Mouse (Mus musculus): ENCODE results near the gene Stx7. TPM values are rescaled to one million over a fixed set of nuclear protein-coding genes. Genes with fewer than 3 reads are reported as not detected.
A peak's percentile ranks its signal among the peaks of the same experiment; 100 is the strongest.
"Not testable (repeated sequence)": the region's sequence is repeated elsewhere in the genome, so short reads cannot be mapped to it uniquely, and the experiment has no call there.

Gene Stx7
- polyA plus RNA-seq (2015; fragmentation: Nextera tagmentation; extraction: Ambion mirVana), result 363 and 388 TPM in 2 replicates

GRCm38 (mm10) chr10:24149135-24149781 is at the start of gene Stx7:
Stx7 (plus strand) TSS chr10:24149302.
- WGBS, result 0% methylated on average over 44 of the region's 45 CpGs
- peak within 1 kb of the TSS; percentile 84 for H3K4me3 ChIP-seq (ENCODE audit: low read depth, low read length)
- no peaks in the 10 kb centered on the region for H3K27me3 ChIP-seq (ENCODE audit: control insufficient read depth, insufficient read depth, low read depth, low read length)
- H3K27ac ChIP-seq (ENCODE audit: low read length), result peak within 1 kb of the TSS; percentile 80
- H3K4me2 ChIP-seq (ENCODE audit: low read length), result peak within 1 kb of the TSS; percentile 60
- no peaks in the 10 kb centered on the region; the same call in 1 of the 2 replicates for H3K36me3 ChIP-seq (ENCODE audit: control insufficient read depth, insufficient read depth, low read length)
- peak within 1 kb of the TSS; percentile 94 for H3K9ac ChIP-seq (ENCODE audit: low read depth, low read length)
- H3K9me3 ChIP-seq (replicated peaks; ENCODE audit: control insufficient read depth, low read length, poor library complexity, severe bottlenecking), result no peaks in the 10 kb centered on the region
- peak; percentile 98 for ATAC-seq
- peaks cover 25% of the 10 kb centered on the region for H3K4me1 ChIP-seq (ENCODE audit: control insufficient read depth, insufficient read depth, low read length)

GRCm38 (mm10) chr10:24101812-24102211 is 47.3 kb upstream of the Stx7 start, which contains the start of gene Taar8c:
Taar8c (minus strand) TSS chr10:24101912.
- H3K9me3 ChIP-seq (replicated peaks; ENCODE audit: control insufficient read depth, low read length, poor library complexity, severe bottlenecking); ATAC-seq; H3K4me2 ChIP-seq (ENCODE audit: low read length); H3K9ac ChIP-seq (ENCODE audit: low read depth, low read length); H3K4me3 ChIP-seq (ENCODE audit: low read depth, low read length); H3K27me3 ChIP-seq (ENCODE audit: control insufficient read depth, insufficient read depth, low read depth, low read length); H3K27ac ChIP-seq (ENCODE audit: low read length); H3K36me3 ChIP-seq (ENCODE audit: control insufficient read depth, insufficient read depth, low read length); H3K4me1 ChIP-seq (ENCODE audit: control insufficient read depth, insufficient read depth, low read length): not testable (repeated sequence)
- 85% methylated on average over 1 of the region's 3 CpGs for WGBS

GRCm38 (mm10) chr10:24103299-24103698 is 45.8 kb upstream of the Stx7 start:
- not testable (repeated sequence) for H3K4me2 ChIP-seq (ENCODE audit: low read length); H3K4me1 ChIP-seq (ENCODE audit: control insufficient read depth, insufficient read depth, low read length); ATAC-seq; H3K27ac ChIP-seq (ENCODE audit: low read length); H3K36me3 ChIP-seq (ENCODE audit: control insufficient read depth, insufficient read depth, low read length); H3K9me3 ChIP-seq (replicated peaks; ENCODE audit: control insufficient read depth, low read length, poor library complexity, severe bottlenecking); H3K9ac ChIP-seq (ENCODE audit: low read depth, low read length); H3K27me3 ChIP-seq (ENCODE audit: control insufficient read depth, insufficient read depth, low read depth, low read length); H3K4me3 ChIP-seq (ENCODE audit: low read depth, low read length)
- WGBS, result 73% methylated on average over 1 of the region's 1 CpGs

DNA sequence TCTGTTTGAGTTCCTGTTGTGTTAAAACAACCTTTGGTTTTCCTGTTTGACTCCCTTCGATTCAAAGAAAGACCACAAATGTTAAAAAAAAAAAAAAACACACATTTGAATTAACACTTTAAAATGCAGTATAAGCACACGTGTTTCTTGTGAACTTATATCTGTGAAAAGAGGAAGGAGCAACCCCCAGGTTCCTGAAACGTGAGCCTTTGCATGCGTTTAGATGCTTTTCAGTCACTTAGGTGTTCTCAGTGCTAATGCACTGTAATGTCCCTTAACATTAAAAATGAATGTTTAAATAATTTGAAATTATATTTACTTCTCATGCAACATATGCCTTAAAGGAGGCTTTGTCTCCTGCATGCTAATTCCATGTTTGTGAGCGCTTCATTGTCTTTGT is 41.4 kb upstream of the Stx7 start:
- no peak for ATAC-seq
- WGBS, result 61% methylated on average over 5 of the region's 5 CpGs
- no peak overlapping the region for H3K4me3 ChIP-seq (ENCODE audit: low read depth, low read length)
- no peaks in the 10 kb centered on the region for H3K27me3 ChIP-seq (ENCODE audit: control insufficient read depth, insufficient read depth, low read depth, low read length)
- H3K27ac ChIP-seq (ENCODE audit: low read length), result no peak overlapping the region
- no peaks in the 10 kb centered on the region for H3K4me1 ChIP-seq (ENCODE audit: control insufficient read depth, insufficient read depth, low read length)
- no peak overlapping the region for H3K9ac ChIP-seq (ENCODE audit: low read depth, low read length)
- H3K36me3 ChIP-seq (ENCODE audit: control insufficient read depth, insufficient read depth, low read length), result no peaks in the 10 kb centered on the region
- no peaks in the 10 kb centered on the region for H3K9me3 ChIP-seq (replicated peaks; ENCODE audit: control insufficient read depth, low read length, poor library complexity, severe bottlenecking)
- no peak overlapping the region for H3K4me2 ChIP-seq (ENCODE audit: low read length)

- WGBS, result 43% methylated on average over 3 of the region's 3 CpGs
- ATAC-seq, result no peak
Observed at GRCm38 (mm10) chr10:24108236-24108635, 40.9 kb upstream of the Stx7 start.

GRCm38 (mm10) chr10:24109434-24109833 is 39.7 kb upstream of the Stx7 start, which contains the start of gene Taar9:
Taar9 (minus strand) TSS chr10:24109534.
- not testable (repeated sequence) for ATAC-seq; H3K4me1 ChIP-seq (ENCODE audit: control insufficient read depth, insufficient read depth, low read length); H3K27ac ChIP-seq (ENCODE audit: low read length); H3K4me3 ChIP-seq (ENCODE audit: low read depth, low read length); H3K27me3 ChIP-seq (ENCODE audit: control insufficient read depth, insufficient read depth, low read depth, low read length); H3K36me3 ChIP-seq (ENCODE audit: control insufficient read depth, insufficient read depth, low read length); H3K4me2 ChIP-seq (ENCODE audit: low read length); H3K9ac ChIP-seq (ENCODE audit: low read depth, low read length); H3K9me3 ChIP-seq (replicated peaks; ENCODE audit: control insufficient read depth, low read length, poor library complexity, severe bottlenecking)
- WGBS, result 86% methylated on average over 8 of the region's 8 CpGs

More at GRCm38 (mm10) chr10:24108236-24108635, 40.9 kb upstream of the Stx7 start:
- Histone ChIP-seq H3K9ac (ENCODE audit: low read depth, low read length) (no peak overlapping the region), H3K4me2 (ENCODE audit: low read length) (no peak overlapping the region), H3K27me3 (ENCODE audit: control insufficient read depth, insufficient read depth, low read depth, low read length) (no peaks in the 10 kb centered on the region), H3K4me3 (ENCODE audit: low read depth, low read length) (no peak overlapping the region), H3K9me3 (replicated peaks; ENCODE audit: control insufficient read depth, low read length, poor library complexity, severe bottlenecking) (no peaks in the 10 kb centered on the region), H3K27ac (ENCODE audit: low read length) (no peak overlapping the region), H3K36me3 (ENCODE audit: control insufficient read depth, insufficient read depth, low read length) (no peaks in the 10 kb centered on the region), H3K4me1 (ENCODE audit: control insufficient read depth, insufficient read depth, low read length) (no peaks in the 10 kb centered on the region)

DNA sequence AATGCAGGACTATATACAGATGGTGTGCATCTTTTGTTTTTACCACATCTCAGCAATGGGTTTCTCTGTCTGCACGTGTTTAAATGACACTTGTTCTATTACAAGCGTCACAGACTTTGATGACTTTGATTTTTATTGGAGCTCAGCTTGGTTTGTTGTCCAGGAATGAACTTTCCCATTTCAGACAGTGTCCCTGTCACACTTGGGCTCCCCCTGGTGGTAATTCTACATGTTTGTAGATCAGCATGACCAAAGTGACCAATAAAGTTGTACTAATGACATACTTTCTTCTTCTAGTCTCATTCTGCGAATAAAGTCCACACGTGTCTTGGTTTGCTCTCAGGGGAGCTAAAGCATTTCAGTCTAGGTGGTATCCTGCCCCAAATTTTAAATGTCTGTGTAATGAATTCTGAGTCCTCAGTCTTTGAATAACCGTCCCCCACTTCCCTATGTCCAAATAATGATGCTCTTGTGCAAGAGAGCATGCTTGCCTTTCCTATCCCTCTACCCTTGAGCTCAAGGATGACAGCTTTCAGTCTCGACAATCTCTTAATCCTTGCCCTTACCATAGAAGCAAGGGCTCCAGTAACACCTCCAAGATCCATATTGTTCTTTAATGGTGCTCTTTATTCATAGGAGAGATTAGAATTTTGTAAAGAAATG is 37.9 kb upstream of the Stx7 start:
- WGBS, result 48% methylated on average over 6 of the region's 6 CpGs
- ATAC-seq, result no peak; the same call in 1 of the 2 replicates
- no peaks in the 10 kb centered on the region for H3K4me1 ChIP-seq (ENCODE audit: control insufficient read depth, insufficient read depth, low read length)
- no peaks in the 10 kb centered on the region for H3K27me3 ChIP-seq (ENCODE audit: control insufficient read depth, insufficient read depth, low read depth, low read length)
- H3K9ac ChIP-seq (ENCODE audit: low read depth, low read length), result no peak overlapping the region
- H3K9me3 ChIP-seq (replicated peaks; ENCODE audit: control insufficient read depth, low read length, poor library complexity, severe bottlenecking), result no peaks in the 10 kb centered on the region
- H3K36me3 ChIP-seq (ENCODE audit: control insufficient read depth, insufficient read depth, low read length), result no peaks in the 10 kb centered on the region
- no peak overlapping the region for H3K27ac ChIP-seq (ENCODE audit: low read length)
- H3K4me2 ChIP-seq (ENCODE audit: low read length), result no peak overlapping the region
- no peak overlapping the region for H3K4me3 ChIP-seq (ENCODE audit: low read depth, low read length)

GRCm38 (mm10) chr10:24131451-24132262 is 17.4 kb upstream of the Stx7 start:
- Histone ChIP-seq H3K4me1 (ENCODE audit: control insufficient read depth, insufficient read depth, low read length) (no peaks in the 10 kb centered on the region), H3K27ac (ENCODE audit: low read length) (no peak overlapping the region), H3K9me3 (replicated peaks; ENCODE audit: control insufficient read depth, low read length, poor library complexity, severe bottlenecking) (no peaks in the 10 kb centered on the region), H3K27me3 (ENCODE audit: control insufficient read depth, insufficient read depth, low read depth, low read length) (no peaks in the 10 kb centered on the region; the same call in 1 of the 2 replicates), H3K9ac (ENCODE audit: low read depth, low read length) (no peak overlapping the region), H3K36me3 (ENCODE audit: control insufficient read depth, insufficient read depth, low read length) (no peaks in the 10 kb centered on the region), H3K4me2 (ENCODE audit: low read length) (no peak overlapping the region), H3K4me3 (ENCODE audit: low read depth, low read length) (no peak overlapping the region)
- ATAC-seq, result peak; percentile 93
- 24% methylated on average over 9 of the region's 9 CpGs for WGBS

Measured in midbrain, embryonic 16.5 days (tissue).